Mouse (Mus musculus) adrenal gland, adult 2 months (tissue): ENCODE results near the gene Cntn4. TPM values are rescaled to one million over a fixed set of nuclear protein-coding genes. Genes with fewer than 3 reads are reported as not detected.

Source experiments
- DNase-seq: peaks from one replicate; pipeline ENCODE4 v3.0.0; 2021
- long read RNA-seq: library from polyadenylated mRNA; stranded (forward); transcript quantifications from one replicate; pipeline ENCODE4 v2.0.0, GENCODE M21; 2021
- polyA plus RNA-seq: library from polyadenylated mRNA; depleted of rRNA; stranded (reverse); fragments of >200 nt; gene quantifications from 2 replicates; pipeline ENCODE4 v1.2.3, GENCODE M21; 2012; rRNA removed
- total RNA-seq, 2 experiments: library from RNA; stranded (reverse); gene quantifications; 2 replicates each; pipeline ENCODE4 v1.2.3; 2021

Gene Cntn4
- under 1 TPM; 0.21 to 0.43 TPM for total RNA-seq
- polyA plus RNA-seq = not detected in 2 replicates
- long read RNA-seq = 0 reads

GRCm38 (mm10) chr6:105677149-105678031 is at the start of gene Cntn4:
Cntn4 (plus strand) TSS chr6:105677660.
- DNase-seq = no peak

GRCm38 (mm10) chr6:105674276-105674675 is 3.2 kb upstream of the Cntn4 start:
- no peak for DNase-seq

- DNase-seq = no peak
These were observed 2.4 kb upstream of the Cntn4 start for GRCm38 (mm10) chr6:105675099-105675498.

- no peak for DNase-seq
These were observed 823 bp upstream of the Cntn4 start for GRCm38 (mm10) chr6:105676637-105677036.

- no peak for DNase-seq
These were observed 1.3 kb downstream of the Cntn4 start for GRCm38 (mm10) chr6:105678778-105679177.

- DNase-seq = no peak
These were observed 4.0 kb downstream of the Cntn4 start for GRCm38 (mm10) chr6:105681496-105681895.

- no peak for DNase-seq
These were observed 5.8 kb downstream of the Cntn4 start for GRCm38 (mm10) chr6:105683251-105683650.

- no peak for DNase-seq
These were observed 6.7 kb downstream of the Cntn4 start for GRCm38 (mm10) chr6:105684123-105684522.

GRCm38 (mm10) chr6:105688195-105688594 is 10.7 kb downstream of the Cntn4 start:
- no peak for DNase-seq

- DNase-seq = no peak
These were observed 64.6 kb downstream of the Cntn4 start for GRCm38 (mm10) chr6:105742026-105742425.

GRCm38 (mm10) chr6:105780616-105781015 is 103.2 kb downstream of the Cntn4 start:
- no peak for DNase-seq

- DNase-seq = no peak
These were observed 111.0 kb downstream of the Cntn4 start for GRCm38 (mm10) chr6:105788462-105788861.

- DNase-seq = no peak
These were observed 157.6 kb downstream of the Cntn4 start for GRCm38 (mm10) chr6:105835099-105835498.

GRCm38 (mm10) chr6:105847296-105847695 is 169.8 kb downstream of the Cntn4 start:
- no peak for DNase-seq

GRCm38 (mm10) chr6:105892838-105893237 is 215.4 kb downstream of the Cntn4 start:
- DNase-seq = no peak

- no peak for DNase-seq
These were observed 261.0 kb downstream of the Cntn4 start for GRCm38 (mm10) chr6:105938485-105938884.

- DNase-seq = no peak
These were observed 261.8 kb downstream of the Cntn4 start for GRCm38 (mm10) chr6:105939303-105939702.

- no peak for DNase-seq
These were observed 263.1 kb downstream of the Cntn4 start for GRCm38 (mm10) chr6:105940591-105940990.

- no peak for DNase-seq
These were observed 314.0 kb downstream of the Cntn4 start for GRCm38 (mm10) chr6:105991492-105991891.

- DNase-seq = no peak
These were observed 335.6 kb downstream of the Cntn4 start for GRCm38 (mm10) chr6:106013018-106013417.

GRCm38 (mm10) chr6:106015126-106015525 is 337.7 kb downstream of the Cntn4 start:
- no peak for DNase-seq

- no peak for DNase-seq
These were observed 371.4 kb downstream of the Cntn4 start for GRCm38 (mm10) chr6:106048878-106049277.

- DNase-seq = no peak
These were observed 378.7 kb downstream of the Cntn4 start for GRCm38 (mm10) chr6:106056123-106056522.

GRCm38 (mm10) chr6:106078071-106078603 is 400.7 kb downstream of the Cntn4 start:
- no peak for DNase-seq
